In genomic region chr4:152285505-152285904, GRCm38 (mm10) we compare ENCODE assay signal across 9 mouse cellular contexts. TPM values are rescaled to one million over a fixed set of nuclear protein-coding genes. Genes with fewer than 3 reads are reported as not detected.
A peak's percentile ranks its signal among the peaks of the same experiment; 100 is the strongest.
DNase-seq lines count a peak whose midpoint lies in the region; ATAC-seq and TF ChIP-seq lines count a peak whose summit lies in the region.
"Had no signal": no experiment of that assay in that cellular context is flagged by ENCODE, and none has a peak within 500 bp of the region (broad histone marks: within the 10 kb centered on the region; RNA-seq: fewer than 3 reads in every experiment).

No protein-coding gene starts in this region.

- H3K27ac ChIP-seq in spleen, adult 2 months (ENCODE audit: insufficient read depth, low read length) = no peak overlapping the region
- no peak overlapping the region for H3K27ac ChIP-seq in midbrain, postnatal 0 days (ENCODE audit: low read depth, low read length)

- H3K4me2 ChIP-seq in midbrain, postnatal 0 days (ENCODE audit: low read depth, low read length, poor library complexity, severe bottlenecking) = no peak overlapping the region

- H3K27me3 ChIP-seq in spleen, adult 2 months (ENCODE audit: control insufficient read depth, insufficient read depth, low read length) = peaks cover 22% of the 10 kb centered on the region
- peaks cover 56% of the 10 kb centered on the region for H3K27me3 ChIP-seq in midbrain, postnatal 0 days (ENCODE audit: insufficient read depth, low read length)

- TF ChIP-seq POLR2A in spleen, adult 2 months (IDR thresholded peaks at IDR 0.05; ENCODE audit: low read depth, low read length) = no peak

- peak; percentile 42 to 58 for DNase-seq in adrenal gland, adult 18-20 months (ENCODE audit: low spot score in 2 of 2)
- no peak for DNase-seq in adrenal gland, postnatal 4 days (ENCODE audit: low spot score in 2 of 2)
- DNase-seq in spleen, adult 2 months (ENCODE audit: low read depth in 1 of 2, low spot score in 2 of 2) = peak in 1 of 2 experiments; percentile 45
- no peak for DNase-seq in spleen, adult 12 weeks (ENCODE audit: low spot score)
- DNase-seq in embryo, embryonic 11 days = peak; percentile 77
- DNase-seq in kidney, postnatal 14 days = peak; percentile 71
- DNase-seq in midbrain, postnatal 0 days (ENCODE audit: low spot score) = peak; percentile 84
- DNase-seq in ovary, postnatal 10 days (ENCODE audit: low spot score) = no peak

- ATAC-seq in midbrain, postnatal 0 days (ENCODE audit: low FRiP score) = no peak

- H3K9me3 ChIP-seq in midbrain, postnatal 0 days (ENCODE audit: low read length) = no peaks in the 10 kb centered on the region

- TF ChIP-seq CTCF in spleen, adult 2 months (IDR thresholded peaks at IDR 0.05; ENCODE audit: extremely low read depth, insufficient read depth, insufficient read length, insufficient replicate concordance) = peak; percentile 79
- peak; percentile 81 for TF ChIP-seq CTCF in midbrain, postnatal 0 days (IDR thresholded peaks at IDR 0.05)

- no peaks in the 10 kb centered on the region for H3K36me3 ChIP-seq in spleen, adult 2 months (ENCODE audit: control insufficient read depth, insufficient read depth, low read length)
- peaks cover 12% of the 10 kb centered on the region for H3K36me3 ChIP-seq in midbrain, postnatal 0 days (ENCODE audit: insufficient read depth, low read length)

- WGBS in spleen, adult 2 months = 5% methylated on average over 10 of the region's 10 CpGs
- WGBS in midbrain, postnatal 0 days = 6% methylated on average over 10 of the region's 10 CpGs

- no peak overlapping the region for H3K4me3 ChIP-seq in spleen, adult 2 months (ENCODE audit: extremely low read depth, insufficient read depth, insufficient read length)
- no peak overlapping the region for H3K4me3 ChIP-seq in midbrain, postnatal 0 days (ENCODE audit: low read depth, low read length)

- H3K9ac ChIP-seq in midbrain, postnatal 0 days (replicated peaks; ENCODE audit: low read length, poor library complexity, severe bottlenecking) = no peak overlapping the region

- H3K4me1 ChIP-seq in spleen, adult 2 months (ENCODE audit: control insufficient read depth, insufficient read depth, insufficient read length) = peaks cover 15% of the 10 kb centered on the region
- H3K4me1 ChIP-seq in midbrain, postnatal 0 days (ENCODE audit: insufficient read depth, low read length) = peaks cover 9% of the 10 kb centered on the region; the same call in 1 of the 2 replicates

RNA-seq across cellular contexts. Expression of gene Hes3, which starts 6.0 kb away (rescaled TPM):
- total RNA-seq in adrenal gland, adult 18-20 months (2021) = not detected
- not detected for total RNA-seq in adrenal gland, postnatal 4 days (2021)
- polyA plus RNA-seq in spleen, adult 2 months (2012; rRNA removed) = 0.11 TPM in 1 of 2 replicates, not detected in the other
- total RNA-seq in midbrain, postnatal 0 days (2014; rRNA removed) = not detected in 2 replicates
- polyA plus RNA-seq in midbrain, postnatal 0 days (2015; fragmentation: Nextera tagmentation; extraction: Ambion mirVana) = 0.19 and 0.36 TPM in 2 replicates
- total RNA-seq: gastrocnemius, postnatal 4 days had no signal

RNA-seq across cellular contexts. Expression of gene Gpr153, which starts 11.5 kb away (rescaled TPM):
- total RNA-seq in adrenal gland, adult 18-20 months (2021) = 1 to 10 TPM; 5.3 to 7.4 TPM
- 10 to 100 TPM; 13.9 to 15.5 TPM for total RNA-seq in adrenal gland, postnatal 4 days (2021)
- 10.5 and 15.7 TPM in 2 replicates for polyA plus RNA-seq in spleen, adult 2 months (2012; rRNA removed)
- total RNA-seq in midbrain, postnatal 0 days (2014; rRNA removed) = 138 and 149 TPM in 2 replicates
- polyA plus RNA-seq in midbrain, postnatal 0 days (2015; fragmentation: Nextera tagmentation; extraction: Ambion mirVana) = 20.1 and 21.2 TPM in 2 replicates

RNA-seq across cellular contexts. Expression of gene Icmt, which starts 11.5 kb away (rescaled TPM):
- total RNA-seq in adrenal gland, adult 18-20 months (2021) = 10 to 100 TPM; 52.1 to 55.6 TPM
- 10 to 100 TPM; 35.4 to 35.5 TPM for total RNA-seq in adrenal gland, postnatal 4 days (2021)
- 16.2 and 19.3 TPM in 2 replicates for polyA plus RNA-seq in spleen, adult 2 months (2012; rRNA removed)
- total RNA-seq in midbrain, postnatal 0 days (2014; rRNA removed) = 34.6 and 38.9 TPM in 2 replicates
- polyA plus RNA-seq in midbrain, postnatal 0 days (2015; fragmentation: Nextera tagmentation; extraction: Ambion mirVana) = 15.7 and 17.9 TPM in 2 replicates

RNA-seq across cellular contexts. Expression of gene Rnf207, which starts 33.3 kb away (rescaled TPM):
- 1 to 10 TPM in 1 of 2 experiments, under 1 TPM in 1; 0.43 to 1.3 TPM for total RNA-seq in adrenal gland, adult 18-20 months (2021)
- 1 to 10 TPM; 1.2 to 1.3 TPM for total RNA-seq in adrenal gland, postnatal 4 days (2021)
- 0.08 TPM in 1 of 2 replicates, not detected in the other for polyA plus RNA-seq in spleen, adult 2 months (2012; rRNA removed)
- total RNA-seq in midbrain, postnatal 0 days (2014; rRNA removed) = 7.6 and 15.2 TPM in 2 replicates
- 7.2 and 8.8 TPM in 2 replicates for polyA plus RNA-seq in midbrain, postnatal 0 days (2015; fragmentation: Nextera tagmentation; extraction: Ambion mirVana)

RNA-seq across cellular contexts. Expression of gene Rpl22, which starts 40.0 kb away (rescaled TPM):
- total RNA-seq in adrenal gland, adult 18-20 months (2021) = 100 to 1,000 TPM; 443 to 509 TPM
- total RNA-seq in adrenal gland, postnatal 4 days (2021) = 100 to 1,000 TPM; 608 to 640 TPM
- polyA plus RNA-seq in spleen, adult 2 months (2012; rRNA removed) = 24.6 and 29.3 TPM in 2 replicates
- 177 and 203 TPM in 2 replicates for total RNA-seq in midbrain, postnatal 0 days (2014; rRNA removed)
- polyA plus RNA-seq in midbrain, postnatal 0 days (2015; fragmentation: Nextera tagmentation; extraction: Ambion mirVana) = 125 and 148 TPM in 2 replicates

Comparison
In these comparisons a context has a peak if more than half of its experiments do, and no peak if none do; other contexts are left out.
1. DNase-seq: peak in adrenal gland, adult 18-20 months (2 of 2), embryo, embryonic 11 days (single experiment), kidney, postnatal 14 days (single experiment) and midbrain, postnatal 0 days (single experiment); none in adrenal gland, postnatal 4 days (0 of 2), spleen, adult 12 weeks (single experiment) and ovary, postnatal 10 days (single experiment).